Mouse (Mus musculus): ENCODE results near the gene Dapk1.

- TF ChIP-seq MAX (IDR thresholded peaks at IDR 0.05; ENCODE audit: low read depth) (no peak), POLR2A (IDR thresholded peaks at IDR 0.05; ENCODE audit: insufficient read length, low read depth) (no peak), USF1 (IDR thresholded peaks at IDR 0.05; ENCODE audit: low read depth) (no peak), TCF12 (IDR thresholded peaks at IDR 0.05; ENCODE audit: insufficient read depth, poor library complexity, severe bottlenecking) (no peak), MYOG (IDR thresholded peaks at IDR 0.05; ENCODE audit: control insufficient read depth in 1 of 3, insufficient read depth in 1 of 3, insufficient read length in 2 of 3, low read depth in 2 of 3) (no peak), POLR2AphosphoS2 (IDR thresholded peaks at IDR 0.05; ENCODE audit: insufficient read length, low read depth) (no peak), CEBPB (IDR thresholded peaks at IDR 0.05; ENCODE audit: insufficient read depth, poor library complexity, severe bottlenecking) (no peak), SRF (IDR thresholded peaks at IDR 0.05; ENCODE audit: control insufficient read depth, insufficient read length, low read depth) (no peak)
Observed at GRCm38 (mm10) chr13:60615057-60615650, 13.4 kb downstream of the Dapk1 start.
